Mouse (Mus musculus): ENCODE data around the gene Palm.

DNA sequence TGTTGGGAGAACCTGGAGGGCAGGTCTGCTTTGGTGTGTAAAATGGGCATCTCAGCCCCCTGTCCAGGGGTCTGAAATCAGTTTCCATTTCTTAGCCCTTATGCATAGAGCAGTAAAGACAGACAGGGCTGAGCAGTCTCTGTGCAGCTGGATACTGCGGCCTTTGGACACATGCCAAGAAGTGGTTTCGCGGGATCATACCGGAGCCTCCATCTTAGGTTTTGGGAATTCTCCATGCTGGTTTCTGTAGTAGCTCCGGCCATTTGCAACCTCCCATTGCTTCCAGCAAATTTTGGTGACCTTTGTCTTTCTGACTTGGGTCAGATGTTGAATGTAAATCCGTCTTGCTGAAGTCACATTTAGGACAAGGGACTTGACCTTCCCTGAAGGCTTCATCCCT is 50.1 kb downstream of the Palm start:
- TF ChIP-seq POLR2A (IDR thresholded peaks at IDR 0.05; ENCODE audit: borderline replicate concordance, low read depth, low read length) (no peak), CTCF (IDR thresholded peaks at IDR 0.05; ENCODE audit: low read depth, low read length) (no peak)
